Mouse (Mus musculus): Measurements from ENCODE around the gene Aco1.

DNA sequence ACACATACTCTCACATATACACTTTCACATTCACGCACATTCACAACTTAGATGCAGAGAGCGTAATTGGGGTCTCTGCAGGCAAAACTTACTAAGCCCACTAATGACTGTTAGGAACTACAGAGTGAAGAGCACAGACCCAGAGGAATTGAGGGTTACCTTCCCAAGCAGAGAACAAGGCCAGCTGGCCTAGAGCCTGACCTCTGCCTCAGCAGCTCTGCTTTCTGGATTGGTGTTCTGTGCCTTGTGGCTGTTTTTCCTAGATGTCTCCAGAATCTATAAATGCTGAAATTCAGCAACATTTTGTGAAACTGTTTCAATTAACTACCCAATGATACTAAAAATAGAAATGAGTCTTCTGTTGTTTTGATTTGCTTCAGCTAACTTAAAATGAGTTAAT is 9.9 kb downstream of the Aco1 start:
- TF ChIP-seq EP300 (IDR thresholded peaks at IDR 0.05; ENCODE audit: insufficient read depth, low read depth, low read length), result no peak
- TF ChIP-seq CTCF (IDR thresholded peaks at IDR 0.05), result no peak
